Mouse (Mus musculus) layer of hippocampus, adult 9-10 months (tissue): ENCODE results near the gene Ptpre.
"Not testable (repeated sequence)": the region's sequence is repeated elsewhere in the genome, so short reads cannot be mapped to it uniquely, and the experiment has no call there.

Experiments
- DNase-seq: peaks from one replicate; pipeline ENCODE4 v3.0.0; 2022; ENCODE audit warnings: low spot score

Gene Ptpre

DNA sequence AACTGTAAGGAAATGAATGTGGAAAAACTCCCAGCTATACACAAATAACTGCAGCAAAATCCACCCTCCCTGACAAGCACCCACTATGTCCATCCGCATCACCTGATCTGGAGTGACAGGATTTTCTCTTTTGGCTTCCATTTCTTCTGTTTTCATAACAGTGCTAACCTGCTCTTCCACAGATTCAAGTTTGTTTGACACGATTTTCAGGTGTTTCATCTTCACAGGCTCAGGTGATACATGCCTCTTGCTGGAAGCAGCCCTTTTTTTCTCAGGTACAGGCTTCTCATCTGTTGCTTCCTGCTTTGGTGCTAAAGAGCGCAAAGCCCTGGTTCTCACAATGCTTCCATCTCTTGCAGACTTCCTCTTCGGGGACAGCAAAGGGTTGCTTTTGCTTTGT lies 156.8 kb downstream of the Ptpre start:
- no peak for DNase-seq

- DNase-seq = no peak
These were observed 157.5 kb downstream of the Ptpre start for GRCm38 (mm10) chr7:135694796-135695195.

DNA sequence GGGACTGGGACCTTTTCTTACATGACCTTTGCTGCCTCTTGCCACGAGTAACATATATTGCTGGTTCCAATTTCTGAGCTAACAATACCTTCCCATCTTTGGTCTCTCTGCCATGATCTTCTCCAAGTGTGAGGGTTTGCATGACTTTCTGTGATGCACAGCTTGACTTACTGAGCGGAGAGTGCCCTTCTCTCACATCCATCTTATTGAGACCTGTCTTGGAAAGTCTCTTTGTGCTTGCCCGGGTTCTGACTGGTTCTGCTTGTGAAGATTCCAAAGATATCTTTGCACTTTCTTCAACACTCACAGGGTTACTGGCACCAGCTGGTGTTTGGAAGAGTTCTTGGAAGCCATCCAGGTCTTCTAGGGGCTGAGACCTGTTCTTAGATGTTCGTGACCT lies 158.8 kb downstream of the Ptpre start:
- DNase-seq = no peak

- DNase-seq = not testable (repeated sequence)
These were observed 159.9 kb downstream of the Ptpre start for GRCm38 (mm10) chr7:135697021-135697740.

DNA sequence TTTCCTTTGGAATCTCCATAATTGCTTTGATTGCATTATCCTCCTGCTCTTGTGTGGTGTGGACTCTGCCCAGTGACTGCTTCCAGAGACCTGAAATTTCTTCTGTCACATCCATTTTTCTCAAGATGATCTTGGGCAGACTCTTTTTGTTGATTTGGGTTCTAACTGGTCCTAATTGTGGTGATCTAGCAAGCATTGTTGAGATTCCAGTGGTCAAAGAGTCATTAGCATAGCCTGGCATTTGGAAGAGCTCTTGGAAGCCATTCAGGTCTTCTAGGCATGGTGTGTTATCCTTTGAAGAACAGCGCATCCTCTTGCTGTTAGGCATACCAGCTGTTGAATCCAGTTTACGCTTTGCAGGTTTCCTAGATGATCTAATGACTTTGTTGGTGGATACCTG lies 161.1 kb downstream of the Ptpre start:
- no peak for DNase-seq

GRCm38 (mm10) chr7:135699351-135699750 lies 162.1 kb downstream of the Ptpre start:
- not testable (repeated sequence) for DNase-seq

- DNase-seq = no peak
These were observed 166.4 kb downstream of the Ptpre start for GRCm38 (mm10) chr7:135703600-135704148.

GRCm38 (mm10) chr7:135704251-135704650 lies 167.0 kb downstream of the Ptpre start:
- no peak for DNase-seq

DNA sequence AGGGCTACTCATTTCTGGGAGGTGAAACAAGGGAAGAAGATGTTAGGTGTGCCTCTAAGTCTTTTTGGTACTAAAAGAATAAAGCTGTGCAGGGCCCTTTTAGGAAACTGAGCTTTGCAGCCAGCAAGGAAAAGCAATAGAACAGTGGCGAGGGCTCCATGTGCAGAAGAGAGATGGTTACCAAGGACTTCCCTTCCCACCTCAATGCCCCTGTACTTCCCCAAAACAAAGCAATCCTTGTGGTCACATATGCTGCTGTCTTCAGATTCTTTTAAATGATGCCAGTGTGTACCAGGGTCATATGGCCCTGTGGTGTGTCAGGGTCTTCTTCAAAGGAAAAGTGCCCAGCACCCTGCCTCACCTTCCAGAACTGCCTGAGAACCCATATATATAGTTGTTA lies 167.8 kb downstream of the Ptpre start:
- DNase-seq = no peak

DNA sequence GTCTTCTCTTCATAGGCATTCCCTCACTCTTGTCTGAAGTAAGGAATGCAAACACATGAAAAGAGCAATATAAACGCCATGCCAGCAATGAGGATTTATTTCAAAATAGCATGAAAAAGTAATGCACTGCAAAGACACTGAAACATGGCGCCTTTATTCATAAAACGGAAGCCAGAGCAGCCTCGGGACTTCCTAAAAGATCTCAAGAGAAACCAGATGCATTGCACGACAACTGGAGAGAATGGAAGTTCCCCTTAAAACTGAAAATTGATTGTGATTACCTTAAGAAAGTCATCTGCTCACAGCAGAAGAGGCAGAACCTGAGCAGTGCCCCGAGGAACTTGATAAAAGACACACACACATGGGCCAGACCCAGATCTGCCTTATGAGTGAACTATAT lies 168.5 kb downstream of the Ptpre start:
- DNase-seq = no peak

GRCm38 (mm10) chr7:135710702-135711101 lies 173.4 kb downstream of the Ptpre start:
- DNase-seq = no peak

- DNase-seq = no peak
These were observed 175.3 kb downstream of the Ptpre start for GRCm38 (mm10) chr7:135712534-135712933.

DNA sequence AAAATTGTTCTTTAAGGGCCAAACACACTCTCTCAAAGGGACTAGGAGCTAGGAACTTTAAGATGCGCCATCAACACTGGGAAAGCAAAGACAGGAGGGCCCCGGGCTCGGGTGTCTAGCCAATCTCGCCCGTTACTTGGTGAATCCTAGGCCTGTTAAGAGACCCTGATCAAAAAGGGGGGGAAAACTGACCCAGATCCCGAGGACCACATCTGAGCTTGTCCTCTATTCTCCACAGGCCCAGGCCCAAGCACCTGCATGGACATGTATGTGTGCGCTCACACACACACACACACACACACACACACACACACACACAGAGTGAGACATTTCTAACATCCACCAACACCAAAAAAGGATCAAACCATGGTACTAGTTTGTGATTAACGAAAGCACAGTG lies 176.0 kb downstream of the Ptpre start:
- DNase-seq = no peak

DNA sequence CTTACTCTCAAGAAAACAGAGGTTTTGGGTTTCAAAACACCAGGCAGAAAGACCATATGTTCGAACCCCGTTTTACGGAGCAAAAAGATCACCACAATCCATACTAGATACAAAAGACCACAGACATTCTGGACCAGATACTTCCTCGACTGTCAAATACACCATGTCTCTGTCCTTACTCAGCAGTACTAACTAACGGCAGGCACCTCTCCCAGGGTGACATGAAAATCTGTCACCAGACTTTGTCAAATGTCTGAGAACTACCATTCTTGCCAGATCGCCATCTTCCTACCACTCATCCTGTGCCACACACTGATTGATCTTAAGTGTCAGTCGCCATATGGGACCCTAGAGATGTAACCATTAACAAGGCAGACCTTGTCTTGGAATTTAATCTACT lies 177.9 kb downstream of the Ptpre start:
- DNase-seq = no peak

- DNase-seq = no peak
These were observed 178.6 kb downstream of the Ptpre start, which contains the start of gene Mki67 for GRCm38 (mm10) chr7:135715642-135716444. Mki67 (minus strand) TSS chr7:135716361.

GRCm38 (mm10) chr7:135716445-135716877 lies 179.2 kb downstream of the Ptpre start:
- DNase-seq = peak; percentile 26

GRCm38 (mm10) chr7:135716968-135717557 lies 179.8 kb downstream of the Ptpre start:
- no peak for DNase-seq

GRCm38 (mm10) chr7:135721436-135721992 lies 184.2 kb downstream of the Ptpre start:
- DNase-seq = no peak

- DNase-seq = no peak
These were observed 184.9 kb downstream of the Ptpre start for GRCm38 (mm10) chr7:135722011-135722838.

DNA sequence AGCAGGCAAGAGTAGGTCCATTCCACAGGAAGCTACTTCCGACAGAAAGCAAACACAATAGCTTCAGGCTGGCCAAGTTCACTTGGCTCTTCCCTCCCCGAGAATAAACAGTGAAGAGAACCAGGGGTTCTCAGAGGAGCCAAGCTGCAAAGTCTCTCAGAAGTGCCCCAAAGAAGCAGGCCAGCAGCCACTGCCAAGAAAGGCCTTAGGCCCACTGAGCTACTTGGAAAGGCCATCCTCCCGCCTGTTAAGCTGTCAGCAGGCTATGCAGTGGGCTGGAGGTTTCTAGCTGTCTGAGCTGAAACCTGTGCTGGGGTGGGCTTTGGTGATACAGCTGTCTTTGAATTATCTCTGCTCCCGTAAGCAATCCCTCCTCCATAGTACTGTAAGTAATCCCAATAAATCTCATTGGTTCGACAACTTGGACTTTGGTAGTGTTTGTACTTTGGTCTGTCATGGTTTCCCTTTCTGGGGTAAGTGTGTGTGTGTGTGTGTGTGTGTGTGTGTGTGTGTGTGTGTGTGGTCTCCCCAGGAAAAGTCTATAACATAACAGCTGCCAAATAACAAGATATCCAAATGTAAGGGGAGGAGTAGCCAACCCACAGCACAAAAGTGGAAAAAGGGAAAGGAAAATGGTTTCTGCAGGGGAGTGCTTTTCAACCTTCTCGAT lies 186.5 kb downstream of the Ptpre start:
- no peak for DNase-seq

DNA sequence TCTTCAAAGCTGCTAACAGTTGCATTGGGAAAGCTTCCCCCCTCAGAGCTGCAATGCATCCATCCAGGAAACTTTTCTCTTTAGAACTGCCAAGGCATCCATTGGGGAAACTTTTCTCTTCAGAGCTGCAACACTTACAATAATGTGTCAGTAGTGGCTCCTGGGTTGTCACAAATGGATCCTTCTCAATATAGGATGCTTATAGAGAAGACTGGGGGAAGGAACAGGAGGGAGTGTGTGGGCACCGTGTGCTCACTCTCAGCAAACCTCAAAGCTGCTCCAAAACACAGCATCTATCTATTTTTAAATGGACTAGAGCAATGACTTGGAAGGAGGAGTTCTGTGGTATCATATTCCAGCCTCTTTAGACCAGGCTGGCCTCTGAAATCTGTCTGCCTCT lies 189.4 kb downstream of the Ptpre start:
- DNase-seq = no peak
